Mouse (Mus musculus) stomach, embryonic 16.5 days (tissue): Measurements from ENCODE around the gene Kiz. TPM values are rescaled to one million over a fixed set of nuclear protein-coding genes. Genes with fewer than 3 reads are reported as not detected.

Experiments used
- ATAC-seq: fragments of 200-750 bp; cut with Nextera tagmentation; 2 replicates; pipeline ENCODE4 v1.8.0; 2017; ENCODE audit warnings: moderate number of reproducible peaks, moderate TSS enrichment; ENCODE audit not compliant: insufficient read depth, low FRiP score
- H3K27ac ChIP-seq: fragments of 300-500 bp; sonication (generic); 2 replicates; pipeline ENCODE4 v1.5.1; 2014; ENCODE audit warnings: low read length
- H3K27me3 ChIP-seq: fragments of 300-500 bp; sonication (generic); 2 replicates; pipeline ENCODE4 v1.6.1; 2014; ENCODE audit warnings: low read length, control low read depth, mixed read lengths; ENCODE audit not compliant: control insufficient read depth, insufficient read depth
- H3K36me3 ChIP-seq: fragments of 300-500 bp; sonication (generic); 2 replicates; pipeline ENCODE4 v1.6.1; 2014; ENCODE audit warnings: low read length; ENCODE audit not compliant: control insufficient read depth, insufficient read depth
- H3K4me1 ChIP-seq: fragments of 300-500 bp; sonication (generic); 2 replicates; pipeline ENCODE4 v1.6.1; 2014; ENCODE audit warnings: low read length, control low read depth, mixed read lengths; ENCODE audit not compliant: control insufficient read depth, insufficient read depth
- H3K4me2 ChIP-seq: fragments of 300-500 bp; sonication (generic); 2 replicates; pipeline ENCODE4 v1.6.1; 2014; ENCODE audit warnings: low read depth, low read length, mixed read lengths
- H3K4me3 ChIP-seq: fragments of 300-500 bp; sonication (generic); replicated peaks from 2 replicates; pipeline ENCODE4 v1.5.1; 2014; ENCODE audit warnings: mild to moderate bottlenecking, low read length
- H3K9ac ChIP-seq: fragments of 300-500 bp; sonication (generic); 2 replicates; pipeline ENCODE4 v1.6.1; 2014; ENCODE audit warnings: low read length
- H3K9me3 ChIP-seq: fragments of 300-500 bp; sonication (generic); replicated peaks from 2 replicates; pipeline ENCODE4 v1.6.1; 2016; ENCODE audit warnings: low read length, control low read depth; ENCODE audit not compliant: control insufficient read depth
- WGBS: fragments of 180-500 bp; shearing (Covaris S2); extraction: QIAGEN DNeasy Blood & Tissue Kit; methylation state at CpG from one replicate; pipeline ENCODE4 v1.1.7; 2014; 5-methylcytosine and 5-hydroxymethylcytosine counted together
- polyA plus RNA-seq: library from polyadenylated mRNA; unstranded; fragments of >200 nt; fragmentation: Nextera tagmentation; extraction: Ambion mirVana; gene quantifications from 2 replicates; pipeline ENCODE4 v1.2.1, GENCODE M21; 2015

The Kiz gene
- polyA plus RNA-seq, 1 experiment from 2014 or later, result 26.7 TPM

DNA sequence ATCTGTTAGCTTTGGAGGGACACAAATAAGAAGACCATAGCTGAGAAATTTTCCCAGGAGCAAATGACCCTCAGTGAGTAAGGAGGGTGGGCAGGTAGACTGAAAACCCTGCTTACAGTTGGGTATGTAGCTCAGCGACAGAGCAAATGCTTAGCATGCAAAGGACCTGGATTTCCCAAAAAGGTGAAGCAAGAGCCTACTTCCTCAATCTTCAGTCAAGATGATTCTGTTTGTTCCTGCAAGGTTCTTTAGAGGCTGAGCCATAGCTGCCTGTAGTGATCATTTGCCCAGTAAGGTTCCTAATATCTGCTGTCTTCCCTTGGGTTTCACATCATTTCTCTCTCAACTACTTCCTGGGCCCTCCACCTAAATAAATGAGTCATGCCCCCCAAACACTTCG lies 7.8 kb upstream of the Kiz start:
- no peak overlapping the region for H3K9ac ChIP-seq
- no peak overlapping the region for H3K4me2 ChIP-seq
- no peak overlapping the region for H3K27ac ChIP-seq
- no peak for ATAC-seq
- WGBS, result 84% methylated on average over 2 of the region's 2 CpGs
- H3K9me3 ChIP-seq, result no peaks in the 10 kb centered on the region
- H3K36me3 ChIP-seq, result no peaks in the 10 kb centered on the region
- H3K4me3 ChIP-seq, result no peak overlapping the region
- no peaks in the 10 kb centered on the region for H3K4me1 ChIP-seq
- no peaks in the 10 kb centered on the region for H3K27me3 ChIP-seq

DNA sequence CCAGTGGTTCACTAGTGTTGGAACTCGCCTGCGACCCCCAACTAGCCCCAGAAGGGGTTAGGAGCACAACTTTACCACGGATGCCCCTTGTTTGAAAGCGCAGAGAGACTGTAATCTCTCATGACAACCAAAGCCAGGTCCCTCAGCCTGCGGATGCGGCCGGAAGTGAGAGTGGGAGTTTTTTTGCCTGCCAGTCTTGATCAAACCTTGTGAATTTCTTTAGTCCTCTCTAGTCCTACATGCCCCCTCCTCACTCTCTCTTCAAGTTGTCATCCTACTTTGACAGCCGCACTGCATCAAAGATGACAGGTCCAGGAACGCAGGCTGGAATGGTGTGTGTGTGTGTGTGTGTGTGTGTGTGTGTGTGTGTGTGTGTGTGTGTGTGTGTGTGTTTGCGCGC lies 456 bp downstream of the Kiz start:
- Histone ChIP-seq H3K9ac (peak overlapping the region; percentile 83), H3K36me3 (no peaks in the 10 kb centered on the region), H3K9me3 (no peaks in the 10 kb centered on the region), H3K4me1 (no peaks in the 10 kb centered on the region), H3K4me2 (peak overlapping the region; percentile 64), H3K27ac (peak overlapping the region; percentile 39; the same call in 1 of the 2 replicates), H3K27me3 (no peaks in the 10 kb centered on the region), H3K4me3 (peak overlapping the region; percentile 87)
- ATAC-seq, result peak; percentile 26; the same call in 1 of the 2 replicates
- 0% methylated on average over 11 of the region's 11 CpGs for WGBS

DNA sequence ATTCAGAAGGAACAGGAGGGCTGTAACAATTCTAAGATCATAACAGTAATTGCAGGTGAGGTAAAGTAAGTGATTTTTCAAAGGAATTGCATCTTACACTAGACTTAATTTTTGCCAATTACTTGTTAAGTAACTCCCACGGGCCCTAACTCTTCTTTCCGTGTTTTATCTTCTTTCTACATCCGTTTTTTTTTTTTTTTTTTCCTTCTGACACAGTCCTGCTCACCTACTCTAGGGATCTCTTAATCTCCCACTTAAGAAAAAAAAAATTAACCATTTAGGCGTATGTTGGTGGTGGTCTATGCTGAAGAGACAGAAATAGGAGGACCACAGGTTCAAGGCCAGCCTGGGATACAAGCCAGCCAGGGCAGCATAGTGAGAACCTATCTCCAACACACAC lies 1.2 kb downstream of the Kiz start:
- ATAC-seq, result no peak
- Histone ChIP-seq H3K36me3 (no peaks in the 10 kb centered on the region), H3K4me2 (no peak overlapping the region), H3K4me1 (no peaks in the 10 kb centered on the region), H3K27me3 (no peaks in the 10 kb centered on the region), H3K4me3 (no peak overlapping the region), H3K27ac (no peak overlapping the region), H3K9me3 (no peaks in the 10 kb centered on the region), H3K9ac (no peak overlapping the region)
- WGBS, result 51% methylated on average over 4 of the region's 4 CpGs

DNA sequence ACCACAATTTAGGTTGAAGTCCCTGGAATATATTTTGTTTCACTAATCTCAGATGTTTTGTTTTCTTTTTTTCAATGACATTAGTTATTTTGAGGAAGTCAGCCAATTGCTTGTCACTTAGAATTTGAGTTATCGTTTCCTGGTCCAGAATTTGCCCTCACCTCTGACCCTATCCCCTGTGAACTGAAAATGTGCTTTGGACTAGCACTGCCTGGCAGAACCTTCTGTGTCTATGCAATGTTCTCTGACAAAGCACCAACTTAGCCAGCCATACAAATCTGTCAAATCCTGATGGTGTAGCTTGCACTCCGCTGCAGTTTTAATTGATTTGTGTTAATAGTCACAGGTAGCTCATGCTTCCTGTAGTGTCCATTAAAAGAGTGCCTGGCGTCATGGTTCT lies 10.1 kb downstream of the Kiz start:
- no peak for ATAC-seq
- no peak overlapping the region for H3K27ac ChIP-seq
- H3K9me3 ChIP-seq, result no peaks in the 10 kb centered on the region

DNA sequence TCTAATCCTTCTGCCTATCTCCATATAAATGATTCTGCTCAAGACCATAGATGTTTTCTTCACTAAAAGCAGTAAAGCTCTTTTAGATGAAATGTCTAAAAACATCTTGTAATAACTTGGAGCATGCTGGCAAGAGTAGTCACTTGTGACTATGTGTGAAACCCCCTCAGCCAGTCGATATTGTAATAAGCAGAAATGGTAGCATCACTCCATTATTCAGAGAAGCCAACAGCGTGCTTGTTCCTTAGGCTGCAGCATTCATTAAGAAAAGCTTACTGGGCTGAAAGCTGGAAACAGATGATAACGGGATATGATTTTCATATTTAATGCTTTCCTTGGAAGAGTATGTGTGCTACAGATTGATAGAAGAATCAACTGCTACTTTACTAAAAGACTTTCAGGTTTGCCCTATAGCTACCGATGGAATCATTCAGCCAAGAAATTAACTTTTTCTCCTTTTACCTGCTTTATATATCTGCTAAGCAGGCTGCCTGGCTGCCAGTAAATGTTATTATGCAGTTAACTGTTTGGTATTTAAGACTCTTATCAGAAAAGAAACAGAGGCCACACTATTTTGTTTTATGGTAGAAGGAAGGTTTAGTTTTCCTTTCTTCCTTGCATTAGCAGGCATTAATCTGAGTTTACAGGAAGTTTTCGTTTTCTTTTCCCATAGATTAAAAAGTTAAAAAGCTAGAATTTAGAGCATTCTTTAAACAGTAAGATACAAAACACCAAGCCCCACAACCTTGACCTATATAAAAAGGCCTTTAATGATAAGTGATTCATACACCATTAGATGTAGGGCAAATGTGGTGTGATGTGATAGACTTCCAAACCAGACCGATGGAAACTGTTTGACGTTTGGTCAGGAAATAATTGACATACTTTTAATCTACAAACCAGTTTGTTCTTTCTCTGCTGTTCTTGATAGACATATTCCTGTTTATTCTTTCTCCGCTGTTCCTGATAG lies 15.9 kb downstream of the Kiz start:
- 78% methylated on average over 8 of the region's 8 CpGs for WGBS
- Histone ChIP-seq H3K4me2 (no peak overlapping the region), H3K36me3 (no peaks in the 10 kb centered on the region), H3K27ac (no peak overlapping the region), H3K9me3 (no peaks in the 10 kb centered on the region), H3K4me3 (no peak overlapping the region), H3K9ac (no peak overlapping the region), H3K27me3 (no peaks in the 10 kb centered on the region), H3K4me1 (no peaks in the 10 kb centered on the region)
- ATAC-seq, result no peak

More for the DNA sequence above, 10.1 kb downstream of the Kiz start:
- Histone ChIP-seq H3K4me3 (no peak overlapping the region), H3K9ac (no peak overlapping the region), H3K4me2 (no peak overlapping the region), H3K27me3 (no peaks in the 10 kb centered on the region), H3K36me3 (no peaks in the 10 kb centered on the region; the same call in 1 of the 2 replicates), H3K4me1 (no peaks in the 10 kb centered on the region)
- 65% methylated on average over 3 of the region's 3 CpGs for WGBS

DNA sequence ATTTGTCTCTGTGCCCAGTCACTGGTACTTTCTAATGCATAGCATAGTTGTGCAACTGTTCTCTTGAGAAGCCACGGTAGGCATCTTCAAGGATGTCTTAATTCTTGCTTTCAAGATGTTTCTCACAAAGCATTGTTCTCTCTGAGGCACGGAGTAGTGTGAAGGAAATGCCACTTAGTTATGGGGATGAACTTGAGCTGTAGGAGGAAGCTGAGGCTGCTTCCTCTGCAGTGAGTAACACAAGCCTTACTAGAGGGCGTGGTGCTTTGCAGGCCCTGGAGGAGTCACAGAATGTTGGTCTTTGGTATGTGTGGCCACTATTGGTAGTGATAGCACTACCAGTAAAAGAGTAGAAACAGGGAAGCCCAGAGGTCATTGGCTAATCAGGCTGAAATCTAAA lies 17.0 kb downstream of the Kiz start:
- Histone ChIP-seq H3K4me3 (no peak overlapping the region), H3K36me3 (no peaks in the 10 kb centered on the region), H3K27me3 (no peaks in the 10 kb centered on the region), H3K4me2 (no peak overlapping the region), H3K9me3 (no peaks in the 10 kb centered on the region), H3K9ac (no peak overlapping the region), H3K27ac (no peak overlapping the region), H3K4me1 (no peaks in the 10 kb centered on the region)
- no peak for ATAC-seq
- 66% methylated on average over 3 of the region's 3 CpGs for WGBS

DNA sequence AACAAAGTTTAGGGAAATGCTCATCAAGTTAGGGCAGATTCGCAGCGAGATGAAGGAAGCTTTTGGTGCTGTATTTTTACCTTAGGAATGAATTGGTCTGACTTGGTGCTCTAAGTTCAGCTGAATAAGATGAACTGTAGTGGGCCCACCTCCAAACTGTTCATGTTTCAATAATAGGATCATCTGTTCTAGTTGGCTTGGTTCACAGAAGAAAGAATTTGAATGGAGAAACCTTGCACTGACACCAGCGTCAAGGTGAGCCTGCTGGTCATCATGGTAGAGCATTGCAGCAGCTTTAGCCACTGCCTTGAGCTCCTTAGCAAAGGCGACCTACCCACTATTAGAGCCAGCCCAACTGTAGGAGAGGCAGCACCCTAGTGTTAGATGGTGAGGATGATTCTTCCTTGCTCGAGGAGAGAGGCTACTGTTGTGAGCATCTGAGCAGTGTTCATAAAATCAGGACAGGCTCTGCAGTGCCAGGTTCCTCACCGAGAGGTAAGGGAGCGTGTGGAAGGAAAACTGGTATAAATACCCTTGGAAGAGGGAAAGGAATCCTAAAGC lies 18.3 kb downstream of the Kiz start:
- 93% methylated on average over 7 of the region's 7 CpGs for WGBS
- H3K36me3 ChIP-seq, result no peaks in the 10 kb centered on the region

DNA sequence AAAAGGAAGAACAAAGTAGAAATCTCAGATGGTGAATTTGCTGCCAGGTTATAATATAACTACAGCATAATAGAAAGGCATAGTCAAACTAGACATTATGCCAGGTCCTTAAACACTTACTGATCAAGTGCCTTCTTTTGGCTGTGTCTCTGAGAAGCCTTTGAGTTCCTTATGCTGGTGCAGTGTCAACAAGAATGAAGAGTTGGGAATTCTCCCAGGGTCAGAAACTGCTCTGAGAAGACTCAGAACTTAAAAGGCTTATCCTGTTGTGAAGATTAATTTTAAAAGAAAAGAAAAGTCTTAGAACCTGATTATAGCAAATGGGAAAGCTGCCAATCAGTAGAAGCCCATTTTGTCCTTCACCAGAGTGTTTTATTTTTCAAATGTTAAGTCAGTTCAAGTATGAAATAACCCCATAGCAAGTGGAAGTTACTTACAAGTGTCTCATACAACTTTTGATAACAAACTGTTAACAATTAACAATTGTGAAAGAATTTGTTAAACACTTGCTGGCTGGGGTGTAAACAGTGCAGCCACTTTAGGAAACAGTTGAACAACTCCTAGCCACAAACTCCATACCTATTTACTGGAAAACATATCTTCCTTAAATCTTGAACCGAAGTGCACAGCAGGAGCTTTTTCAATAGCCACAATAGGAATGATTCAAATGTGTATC lies 21.9 kb downstream of the Kiz start:
- no peak overlapping the region for H3K4me2 ChIP-seq
- H3K4me1 ChIP-seq, result no peaks in the 10 kb centered on the region
- no peaks in the 10 kb centered on the region for H3K36me3 ChIP-seq
- H3K27me3 ChIP-seq, result no peaks in the 10 kb centered on the region
- ATAC-seq, result no peak
- H3K9ac ChIP-seq, result no peak overlapping the region
- H3K27ac ChIP-seq, result no peak overlapping the region
- WGBS, result 94% methylated on average over 1 of the region's 1 CpGs
- no peaks in the 10 kb centered on the region for H3K9me3 ChIP-seq
- H3K4me3 ChIP-seq, result no peak overlapping the region

More for the DNA sequence above, 18.3 kb downstream of the Kiz start:
- Histone ChIP-seq H3K4me1 (no peaks in the 10 kb centered on the region), H3K4me3 (no peak overlapping the region), H3K27me3 (no peaks in the 10 kb centered on the region), H3K9ac (no peak overlapping the region), H3K9me3 (no peaks in the 10 kb centered on the region), H3K4me2 (no peak overlapping the region), H3K27ac (no peak overlapping the region)
- ATAC-seq, result no peak

DNA sequence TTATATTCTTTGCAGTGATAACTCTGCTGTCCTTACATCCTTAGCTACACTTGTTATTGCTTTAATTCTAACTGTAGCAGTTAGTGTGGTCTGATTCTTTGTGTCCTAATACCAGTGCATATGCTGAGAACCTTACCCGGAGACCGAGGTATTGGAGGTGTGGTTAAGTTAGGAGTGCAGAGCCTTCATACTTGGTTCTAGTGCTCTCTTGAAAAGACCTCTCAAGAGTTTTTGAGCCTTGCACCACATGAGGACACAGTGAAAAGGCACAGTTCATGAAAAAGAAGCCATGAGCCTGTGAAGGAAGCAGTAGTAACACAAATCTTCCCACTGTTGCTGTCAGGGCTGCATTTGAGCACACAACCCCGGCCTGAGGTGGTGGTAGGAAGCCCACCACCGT lies 26.0 kb downstream of the Kiz start:
- no peaks in the 10 kb centered on the region for H3K36me3 ChIP-seq
- no peak overlapping the region for H3K9ac ChIP-seq
- H3K4me1 ChIP-seq, result no peaks in the 10 kb centered on the region
- 93% methylated on average over 4 of the region's 4 CpGs for WGBS
- no peaks in the 10 kb centered on the region for H3K27me3 ChIP-seq
- no peak for ATAC-seq
- no peak overlapping the region for H3K4me3 ChIP-seq
- no peak overlapping the region for H3K4me2 ChIP-seq
- H3K9me3 ChIP-seq, result no peaks in the 10 kb centered on the region
- no peak overlapping the region for H3K27ac ChIP-seq
